Mouse (Mus musculus) thymus, postnatal 10 days (tissue): ENCODE measurements around the gene Bend7.
A peak's percentile ranks its signal among the peaks of the same experiment; 100 is the strongest.

Experiments
- DNase-seq, 2 experiments: peaks; one replicate each; pipeline ENCODE4 v3.0.0; 2021; ENCODE audit warnings: low spot score in 2 of 2

Gene Bend7

GRCm38 (mm10) chr2:4717769-4718661 is at the start of gene Bend7:
TSS of gene Bend7 (plus strand) at chr2:4717831.
- DNase-seq, result peak in 1 of 2 experiments; percentile 4

GRCm38 (mm10) chr2:4668626-4669025 is 49.0 kb upstream of the Bend7 start:
- DNase-seq, result no peak

DNA sequence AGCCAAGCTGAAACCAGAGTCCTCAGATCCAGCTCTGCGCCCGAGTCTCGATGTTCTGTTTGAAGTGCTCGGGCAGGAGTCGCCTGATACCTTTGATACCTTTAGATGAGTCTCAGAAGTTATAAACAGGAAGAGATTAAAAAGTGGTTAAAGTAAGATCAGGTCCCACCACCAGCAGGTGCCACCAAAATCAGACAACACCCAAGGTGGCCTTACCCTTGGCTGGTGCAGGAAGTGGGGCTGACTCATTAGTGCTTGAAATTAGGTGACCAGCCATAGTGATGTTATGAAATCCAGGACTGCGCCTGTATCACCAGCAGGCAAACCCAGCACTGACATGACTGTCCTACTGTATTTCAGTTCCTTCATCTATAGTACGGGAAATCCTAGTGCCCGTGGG is 47.9 kb upstream of the Bend7 start:
- no peak for DNase-seq

DNA sequence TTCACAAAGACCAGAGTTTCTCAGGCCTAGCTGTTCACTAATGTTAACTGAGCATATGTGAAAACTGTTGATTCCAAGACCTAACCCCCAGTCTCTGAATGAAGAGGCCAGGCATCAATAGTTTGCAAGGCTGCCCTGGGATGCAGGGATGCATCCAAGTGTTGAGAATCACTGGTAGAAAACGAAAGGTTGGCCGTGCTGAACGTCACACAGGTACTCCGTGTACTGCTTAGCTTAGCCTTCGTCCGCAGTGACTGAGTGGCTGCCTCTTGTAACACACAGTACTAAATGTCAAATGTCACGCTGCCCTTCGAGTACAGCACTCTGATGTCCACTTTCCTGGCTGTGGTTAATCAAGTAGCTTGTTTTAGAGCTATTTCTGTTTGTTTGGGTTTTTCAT is 46.0 kb upstream of the Bend7 start:
- DNase-seq, result no peak

DNA sequence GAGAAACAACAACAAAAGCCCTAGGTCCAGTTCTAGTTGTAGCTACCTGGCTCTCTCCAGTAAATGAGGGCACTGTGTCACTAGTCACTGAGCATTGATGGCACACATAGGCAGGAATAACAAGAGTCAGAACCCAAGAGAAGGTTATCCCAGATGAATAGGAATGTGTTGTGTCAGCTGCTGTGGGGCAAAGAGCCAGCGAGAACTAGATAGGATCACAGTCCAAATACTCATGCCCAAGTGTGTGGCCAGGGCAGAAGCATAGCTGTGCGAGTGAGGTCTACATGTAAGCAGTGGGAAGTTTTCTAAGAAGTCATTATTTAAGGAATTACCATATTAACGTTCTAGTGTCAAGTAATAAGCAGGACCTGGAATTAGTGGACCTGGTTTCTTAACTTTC is 37.7 kb upstream of the Bend7 start:
- DNase-seq, result no peak

DNA sequence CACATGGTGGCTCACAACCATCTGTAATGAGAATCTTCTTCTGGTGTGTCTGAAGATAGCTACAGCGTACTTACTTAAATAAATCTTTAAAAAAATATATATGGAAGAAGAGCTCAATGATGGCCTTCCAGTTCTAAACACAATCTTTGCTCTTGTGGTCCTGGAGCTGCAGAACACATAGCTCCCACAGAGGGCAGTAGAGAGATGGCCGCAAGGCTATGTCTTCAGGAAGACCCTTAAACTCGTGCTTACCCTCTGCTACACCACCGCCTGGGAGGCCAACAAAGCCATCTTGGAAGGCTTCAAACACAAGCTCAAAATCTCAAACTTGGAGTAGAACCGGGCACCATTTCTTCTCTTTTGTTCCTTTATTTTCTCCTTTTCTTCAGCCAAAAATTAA is 6.4 kb upstream of the Bend7 start:
- peak in 1 of 2 experiments; percentile 7 for DNase-seq

GRCm38 (mm10) chr2:4717081-4717768 is 406 bp upstream of the Bend7 start:
- no peak for DNase-seq

DNA sequence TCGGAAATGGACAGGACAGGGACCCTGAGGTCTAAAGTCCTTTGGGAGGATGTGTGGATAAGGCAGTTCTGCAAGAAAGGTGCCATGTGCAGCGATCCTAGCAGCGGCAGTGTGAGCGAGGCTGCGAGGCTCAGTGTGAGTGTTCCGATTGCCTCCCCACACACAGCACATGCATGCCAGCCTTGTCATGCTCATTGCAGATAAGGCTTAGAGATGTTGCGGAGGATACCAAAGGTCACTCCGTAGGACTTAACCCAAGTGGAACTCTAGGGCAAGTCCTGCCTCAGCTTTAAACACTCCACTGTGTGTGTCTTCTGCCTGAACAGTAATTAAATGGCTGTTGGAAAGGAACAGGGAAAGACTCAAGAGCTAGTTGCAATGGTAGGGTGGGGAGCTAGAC is 5.5 kb downstream of the Bend7 start:
- no peak for DNase-seq

- peak in 1 of 2 experiments; percentile 5 for DNase-seq
These were observed 12.5 kb downstream of the Bend7 start for GRCm38 (mm10) chr2:4730161-4730560.

GRCm38 (mm10) chr2:4733971-4734370 is 16.3 kb downstream of the Bend7 start:
- DNase-seq, result no peak

- no peak for DNase-seq
These were observed 18.6 kb downstream of the Bend7 start for GRCm38 (mm10) chr2:4736095-4736797.

GRCm38 (mm10) chr2:4736798-4737155 is 19.1 kb downstream of the Bend7 start:
- no peak for DNase-seq

- DNase-seq, result no peak
These were observed 34.3 kb downstream of the Bend7 start for GRCm38 (mm10) chr2:4751918-4752317.

GRCm38 (mm10) chr2:4755716-4756115 is 38.1 kb downstream of the Bend7 start:
- DNase-seq, result no peak

- DNase-seq, result no peak
These were observed 39.6 kb downstream of the Bend7 start for GRCm38 (mm10) chr2:4757218-4757617.

DNA sequence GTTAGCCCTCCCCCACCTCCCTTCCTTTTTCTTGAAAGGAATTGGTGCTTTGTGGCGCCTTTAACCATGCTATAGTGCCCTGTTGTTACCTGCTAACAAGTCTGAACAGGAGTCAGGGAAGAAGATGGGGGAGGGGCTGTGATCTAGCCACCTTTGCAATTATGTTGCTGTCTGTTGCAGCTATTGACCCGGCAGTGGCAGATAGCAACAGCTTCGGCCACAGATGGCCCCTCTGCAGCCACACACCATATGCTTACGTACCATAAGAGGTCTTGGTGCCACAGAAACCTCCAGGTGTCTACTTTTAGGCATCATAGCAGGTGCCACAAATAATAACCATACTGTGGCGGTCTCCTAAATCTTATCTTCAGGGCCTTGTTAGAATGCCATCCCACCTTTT is 43.1 kb downstream of the Bend7 start:
- DNase-seq, result no peak

GRCm38 (mm10) chr2:4761906-4762305 is 44.3 kb downstream of the Bend7 start:
- DNase-seq, result no peak

- no peak for DNase-seq
These were observed 46.4 kb downstream of the Bend7 start for GRCm38 (mm10) chr2:4764071-4764470.

- DNase-seq, result no peak
These were observed 52.7 kb downstream of the Bend7 start for GRCm38 (mm10) chr2:4770376-4770775.

DNA sequence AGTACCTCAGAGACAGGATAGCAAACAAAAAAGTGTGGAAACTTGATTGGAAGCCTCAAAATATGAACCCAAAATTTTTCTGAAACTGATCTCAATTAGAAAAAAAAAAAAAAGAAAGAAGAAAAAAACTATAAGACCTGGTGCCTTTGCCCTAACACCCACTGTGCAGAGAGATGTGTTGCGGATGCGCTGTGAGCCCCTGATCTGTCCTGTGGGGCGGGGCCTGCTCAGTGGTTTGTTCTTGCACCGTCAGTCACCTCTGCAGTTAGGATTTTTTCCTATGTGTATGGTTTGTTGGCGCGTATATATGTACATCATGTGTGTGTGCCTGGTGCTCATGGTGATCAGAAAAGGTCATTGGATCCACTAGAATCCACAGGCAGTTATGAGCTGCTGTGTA is 56.3 kb downstream of the Bend7 start:
- no peak for DNase-seq

DNA sequence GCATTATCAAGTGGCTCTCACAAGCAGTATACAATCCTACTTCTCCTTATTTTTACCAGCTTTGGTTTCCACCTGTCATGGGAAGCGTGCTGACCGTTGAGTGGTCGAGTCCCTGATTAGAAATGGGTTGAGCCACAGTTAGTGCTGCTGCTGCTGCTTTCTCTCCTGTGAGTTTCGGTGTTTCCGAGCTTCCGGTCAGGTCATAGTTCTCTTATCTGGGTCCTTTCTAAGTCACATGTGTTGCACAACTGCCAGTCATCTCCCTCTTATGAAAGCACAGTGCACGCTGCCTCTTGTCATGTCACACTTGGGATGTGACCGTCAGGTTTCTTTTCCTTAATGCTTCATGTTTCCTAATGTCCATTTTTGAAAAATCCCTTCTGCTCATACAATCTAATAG is 59.7 kb downstream of the Bend7 start:
- DNase-seq, result no peak

DNA sequence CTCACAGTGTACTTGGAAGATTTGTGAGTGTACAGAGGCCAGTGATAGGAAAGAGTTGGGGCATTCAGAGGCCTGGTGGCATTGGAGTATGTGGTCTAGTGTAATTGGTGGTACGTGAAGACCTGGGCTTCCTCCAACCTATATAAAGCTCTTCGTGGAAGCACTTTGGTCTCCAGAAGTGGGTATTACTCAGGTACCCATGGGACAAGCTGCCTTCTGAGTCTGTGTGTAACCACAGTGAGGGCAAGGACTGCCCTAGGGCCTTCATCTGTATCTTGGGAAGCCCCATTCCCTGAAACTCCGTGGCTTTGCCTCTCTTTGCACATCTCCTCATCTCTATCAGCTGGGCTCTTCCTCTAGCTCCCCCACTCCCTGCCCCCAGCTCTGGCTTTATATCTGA is 64.0 kb downstream of the Bend7 start:
- no peak for DNase-seq

GRCm38 (mm10) chr2:4782401-4782800 is 64.8 kb downstream of the Bend7 start:
- DNase-seq, result no peak
